Mouse (Mus musculus): ENCODE results near the gene Slc22a4.
"Not testable (repeated sequence)": the region's sequence is repeated elsewhere in the genome, so short reads cannot be mapped to it uniquely, and the experiment has no call there.

Slc22a4 gene

DNA sequence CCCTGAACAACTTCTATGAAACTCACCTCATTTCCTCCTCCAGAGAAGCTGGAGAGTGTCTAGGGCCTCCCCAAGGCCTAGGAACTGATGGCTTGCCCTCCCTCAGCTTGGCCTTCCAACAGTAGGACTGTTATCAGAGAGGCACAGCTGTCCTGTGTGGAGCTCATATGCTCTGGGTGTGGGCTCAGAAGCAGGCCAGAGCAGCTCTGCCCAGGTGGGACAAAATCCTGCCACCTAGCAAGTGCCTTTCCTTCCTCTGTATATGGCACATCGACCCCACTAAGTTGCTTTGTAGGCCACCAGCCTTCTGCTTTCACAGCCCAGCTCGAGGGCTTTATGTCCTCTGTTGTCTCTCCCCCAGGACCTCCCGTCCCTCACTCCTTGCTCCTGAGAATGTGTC lies 23.2 kb downstream of the Slc22a4 start:
- DNase-seq (ENCODE audit: low spot score): no peak

DNA sequence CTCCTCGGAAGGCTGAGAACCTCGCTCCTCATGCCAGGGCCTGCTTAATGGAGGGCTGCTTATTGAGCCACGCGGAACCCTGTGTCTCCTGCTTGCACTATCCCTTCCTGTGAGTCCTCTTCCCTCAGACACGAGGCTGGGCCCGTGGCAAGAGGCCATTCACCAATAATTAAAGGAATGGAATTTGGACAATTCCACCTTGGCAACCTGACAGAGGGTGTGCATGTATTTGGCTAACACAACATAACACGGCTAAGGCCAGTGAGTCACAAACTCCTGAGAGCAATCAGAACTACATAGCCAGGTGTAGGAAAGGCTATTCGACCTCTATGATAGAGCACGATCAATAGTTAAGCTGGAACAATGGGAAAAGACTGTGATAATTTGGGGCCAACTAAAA lies 23.7 kb downstream of the Slc22a4 start:
- no peak for DNase-seq (ENCODE audit: low spot score)

DNA sequence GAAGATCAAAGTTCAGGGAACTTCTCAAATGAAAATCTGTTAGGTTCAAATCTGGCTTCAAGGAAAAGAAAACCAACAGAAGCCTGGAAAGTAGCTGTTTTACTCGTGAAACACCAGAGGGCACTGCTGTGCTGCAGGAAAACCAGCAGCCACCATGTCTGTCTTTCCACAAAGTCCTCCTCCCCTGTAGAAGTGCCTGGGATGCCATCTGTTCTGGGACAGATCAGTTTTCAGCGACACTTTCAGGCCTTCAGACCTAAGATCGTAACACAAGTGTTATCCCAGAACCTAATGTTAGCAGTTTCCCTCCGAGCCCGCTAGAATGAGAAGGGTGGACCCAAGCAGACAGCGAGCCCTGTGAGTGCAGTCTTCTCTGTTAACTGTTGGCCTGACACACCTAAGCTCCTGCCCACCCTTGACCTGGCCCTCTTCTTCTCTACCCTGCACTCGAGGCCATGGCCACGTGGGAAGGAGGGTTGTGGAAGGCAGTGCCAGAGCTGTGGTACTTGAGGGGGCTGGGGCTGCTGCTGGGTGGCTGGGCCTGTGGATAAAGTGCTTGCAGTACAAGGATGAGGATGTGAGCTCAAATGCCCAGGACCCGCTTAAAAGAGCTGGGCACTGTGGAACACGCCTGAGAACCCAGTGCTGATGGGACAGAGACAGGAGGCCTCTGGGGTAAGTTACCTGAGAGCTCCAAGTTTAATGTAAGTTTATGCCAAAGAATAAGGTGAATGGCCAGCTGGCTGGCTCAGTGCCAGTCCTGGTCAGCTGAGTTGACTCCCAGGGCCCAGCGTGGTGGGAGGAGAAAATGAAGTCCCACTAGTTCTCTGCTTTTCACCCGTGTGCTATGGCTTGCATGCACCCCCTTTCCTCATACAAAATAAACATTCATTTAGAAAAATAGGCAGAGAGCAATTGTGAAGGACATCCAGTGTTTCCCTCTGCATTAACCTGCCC lies 24.9 kb downstream of the Slc22a4 start:
- DNase-seq (ENCODE audit: low spot score): peak; percentile 79

DNA sequence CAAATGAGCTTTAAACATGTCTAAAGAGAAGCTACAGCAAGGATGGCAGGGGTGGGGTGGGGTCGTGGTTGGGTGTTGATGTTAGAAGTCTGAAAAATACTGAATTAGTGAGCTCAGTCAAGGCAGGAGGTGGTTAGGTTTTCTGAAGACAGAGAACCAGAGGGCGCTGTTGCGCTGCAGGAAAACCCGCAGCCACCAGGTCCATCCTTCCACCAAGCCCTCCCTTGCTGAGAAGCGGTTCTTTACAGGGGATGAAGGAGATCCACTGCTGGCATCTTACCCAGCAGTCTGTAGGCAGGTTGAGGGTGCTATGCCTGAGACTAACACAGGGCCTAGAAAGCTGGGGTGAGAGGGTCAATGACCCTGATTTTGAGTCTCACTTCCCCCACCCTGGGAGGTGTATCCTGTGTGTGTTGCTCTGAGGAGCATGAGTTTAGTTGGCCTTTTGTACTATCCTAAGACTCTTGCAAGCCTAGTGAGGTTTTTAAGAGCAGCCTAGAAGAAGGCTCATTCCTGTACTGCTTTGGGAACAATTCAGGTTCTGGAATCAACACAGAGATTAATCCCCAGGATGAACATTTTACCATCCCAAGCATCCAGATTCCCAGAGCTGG lies 25.6 kb downstream of the Slc22a4 start:
- DNase-seq (ENCODE audit: low spot score): peak; percentile 83

DNA sequence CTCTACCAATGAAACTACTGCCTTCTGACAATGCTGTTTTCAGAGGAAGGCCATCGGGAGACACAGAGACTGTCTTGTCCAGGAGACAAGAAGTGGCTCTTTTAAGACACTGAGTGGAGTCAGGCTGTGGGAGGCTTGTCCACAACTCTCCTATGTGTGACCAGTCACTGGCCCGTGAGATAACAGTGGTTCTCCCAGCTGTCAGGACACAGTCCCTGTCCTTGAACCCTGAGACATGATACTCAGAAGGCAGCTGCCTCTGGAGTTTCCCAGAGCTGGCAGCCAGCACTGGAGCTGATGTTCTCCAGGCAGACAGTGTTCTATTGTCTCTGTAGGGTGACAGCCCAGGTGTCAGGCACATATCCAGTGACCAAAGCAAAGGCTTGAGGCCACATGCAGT lies 30.2 kb downstream of the Slc22a4 start:
- DNase-seq (ENCODE audit: low spot score): no peak

DNA sequence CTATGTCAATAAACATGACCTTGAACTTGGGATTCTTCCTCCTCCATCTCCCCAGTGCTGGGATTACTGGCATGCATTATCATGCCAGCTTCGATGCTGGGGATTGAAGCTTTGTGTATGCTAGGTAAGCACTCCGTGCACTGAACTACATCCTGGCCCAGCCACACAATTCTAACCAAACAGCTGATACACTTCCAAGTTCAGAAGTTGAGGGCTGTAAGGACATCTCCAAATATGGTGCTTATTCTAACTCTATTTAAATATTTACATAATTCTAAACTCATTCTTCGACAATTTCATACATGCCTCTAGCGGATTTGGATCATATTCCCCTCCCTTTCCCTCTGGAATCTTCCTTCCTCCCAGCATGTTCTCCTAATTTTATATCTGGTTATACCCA lies 35.6 kb downstream of the Slc22a4 start:
- DNase-seq (ENCODE audit: low spot score): no peak

DNA sequence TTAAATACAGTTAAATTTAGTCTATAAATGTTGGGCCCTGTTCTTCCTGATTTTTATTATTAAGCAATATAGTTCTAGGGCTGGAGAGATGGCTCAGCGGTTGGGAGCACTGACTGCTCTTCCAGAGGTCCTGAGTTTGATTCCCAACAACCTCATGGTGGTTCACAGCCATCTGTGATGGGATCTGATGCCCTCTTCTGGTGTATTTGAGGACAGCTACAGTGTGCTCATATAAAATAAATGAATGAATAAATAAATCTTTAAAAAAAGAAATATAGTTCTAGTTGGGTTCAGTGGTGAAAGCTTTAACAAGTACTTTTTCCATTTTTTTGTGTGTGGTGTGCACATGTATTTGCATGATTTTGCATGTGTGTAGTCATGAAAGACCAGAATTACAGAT lies 38.7 kb downstream of the Slc22a4 start:
- DNase-seq (ENCODE audit: low spot score): no peak

DNA sequence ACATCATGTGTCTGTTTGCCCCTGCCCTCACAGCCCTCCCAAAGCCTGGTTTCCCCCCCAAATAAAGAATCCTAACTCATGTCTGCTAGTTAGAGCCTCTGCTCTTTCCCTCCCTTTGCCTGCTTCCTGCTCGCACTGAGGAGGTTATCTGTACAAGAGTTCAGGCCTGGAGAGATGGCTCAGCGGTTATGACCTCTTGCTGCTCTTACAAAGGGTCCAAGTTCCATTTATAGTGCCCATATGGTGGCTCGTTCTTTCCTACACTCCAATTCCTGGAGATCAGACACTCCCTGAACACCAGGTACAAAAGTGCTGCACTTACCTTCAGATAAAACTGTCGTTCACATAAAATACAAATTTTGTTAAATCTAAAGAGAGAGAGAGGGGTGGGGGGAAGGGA lies 39.8 kb downstream of the Slc22a4 start:
- no peak for DNase-seq (ENCODE audit: low spot score)

DNA sequence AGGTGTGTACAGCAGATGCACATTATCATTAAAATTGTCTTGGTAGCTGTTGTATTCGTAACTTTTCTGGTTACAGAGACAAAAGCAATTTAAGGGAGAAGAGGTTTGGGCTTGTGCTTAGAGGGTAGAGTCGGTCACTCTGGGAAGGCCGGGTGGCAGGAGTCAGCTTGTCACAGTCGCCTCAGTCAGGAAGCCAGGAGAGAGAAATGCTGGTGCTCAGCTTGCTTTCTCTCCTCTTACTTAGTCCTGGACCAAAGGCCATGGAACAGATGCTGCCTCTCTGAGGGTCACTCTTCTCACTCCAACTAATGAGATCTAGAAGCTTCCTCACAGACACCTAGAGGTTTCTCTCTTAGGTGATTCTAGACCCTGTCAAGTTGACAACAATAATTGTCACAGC lies 46.5 kb downstream of the Slc22a4 start:
- no peak for DNase-seq (ENCODE audit: low spot score)

DNA sequence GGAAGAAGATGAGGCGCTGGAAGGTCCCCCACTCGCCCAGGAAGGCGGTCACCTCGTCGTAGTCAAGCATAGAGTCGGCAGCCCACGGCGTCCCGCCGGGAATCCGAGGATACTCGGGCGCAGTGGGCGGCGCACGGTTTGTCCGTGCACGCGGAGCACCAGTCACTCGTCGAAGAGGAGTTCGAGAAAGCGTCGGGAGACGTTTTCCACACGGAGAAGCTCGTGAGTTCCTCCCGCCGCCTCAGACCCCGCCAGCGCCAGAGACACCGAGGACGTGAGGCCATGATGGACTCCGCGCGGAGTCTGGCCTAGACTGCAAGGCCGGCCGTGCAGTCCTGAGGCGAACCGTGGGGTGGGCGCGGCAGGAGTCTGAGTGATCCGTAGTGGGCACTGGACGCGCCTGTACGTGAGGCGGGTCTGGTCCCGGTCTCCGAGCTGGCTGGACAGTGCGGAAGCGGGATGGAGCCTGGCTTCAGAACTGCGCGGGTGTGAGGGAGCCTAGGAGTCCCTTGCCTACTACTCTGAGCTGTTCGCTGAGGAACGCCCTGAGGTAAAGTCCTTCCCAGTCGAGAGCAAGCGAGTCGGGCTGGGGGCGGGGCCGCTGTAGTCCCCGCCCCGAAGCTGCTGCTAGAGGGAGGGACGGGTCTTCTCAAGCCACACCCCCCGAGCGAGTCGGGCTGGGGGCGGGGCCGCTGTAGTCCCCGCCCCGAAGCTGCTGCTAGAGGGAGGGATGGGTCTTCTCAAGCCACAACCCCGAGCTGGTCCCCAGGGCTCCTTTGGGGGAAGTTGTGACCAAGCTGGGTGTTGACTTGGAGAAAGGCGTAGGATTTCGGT lies 47.9 kb downstream of the Slc22a4 start, which contains the start of gene Slc22a21:
Gene Slc22a21 (minus strand): TSS at position 545 of the 834 bp plus-strand sequence.
- peak; percentile 93 for DNase-seq (ENCODE audit: low spot score)

DNA sequence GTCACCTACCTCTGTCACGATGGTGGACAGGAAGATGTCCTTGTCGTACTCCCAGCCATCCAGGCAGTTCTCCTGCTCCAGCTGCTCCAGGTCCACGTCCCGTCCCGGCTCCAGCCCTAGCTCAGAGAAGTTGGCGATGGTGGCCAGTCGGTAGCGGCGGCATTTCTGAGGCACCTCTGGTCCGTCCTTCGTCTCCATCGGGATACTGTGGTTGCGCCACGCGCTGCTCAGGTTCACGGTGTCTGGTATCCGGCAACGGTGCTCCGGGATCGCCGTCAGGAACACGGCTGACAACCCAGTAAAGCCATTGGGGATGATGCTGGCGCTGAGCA lies 48.5 kb downstream of the Slc22a4 start:
- DNase-seq (ENCODE audit: low spot score): not testable (repeated sequence)

DNA sequence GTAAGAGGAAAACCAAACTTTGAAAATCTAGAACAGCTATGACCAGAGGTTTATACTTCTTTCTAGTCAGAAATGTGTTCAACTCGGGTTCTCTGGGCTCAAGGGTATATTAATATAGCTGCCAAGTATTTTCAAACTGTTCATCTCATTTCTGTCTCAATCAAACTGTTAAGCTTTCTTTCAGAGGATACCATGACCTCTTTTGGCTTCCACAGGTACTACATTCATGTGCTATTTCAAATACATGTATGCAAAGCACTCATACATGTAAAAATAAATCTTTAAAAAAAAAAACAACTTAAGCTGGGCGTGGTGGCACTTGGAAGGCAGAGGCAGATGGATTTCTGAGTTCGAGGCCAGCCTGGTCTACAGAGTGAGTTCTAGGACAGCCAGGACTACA lies 50.2 kb downstream of the Slc22a4 start:
- no peak for DNase-seq (ENCODE audit: low spot score)

DNA sequence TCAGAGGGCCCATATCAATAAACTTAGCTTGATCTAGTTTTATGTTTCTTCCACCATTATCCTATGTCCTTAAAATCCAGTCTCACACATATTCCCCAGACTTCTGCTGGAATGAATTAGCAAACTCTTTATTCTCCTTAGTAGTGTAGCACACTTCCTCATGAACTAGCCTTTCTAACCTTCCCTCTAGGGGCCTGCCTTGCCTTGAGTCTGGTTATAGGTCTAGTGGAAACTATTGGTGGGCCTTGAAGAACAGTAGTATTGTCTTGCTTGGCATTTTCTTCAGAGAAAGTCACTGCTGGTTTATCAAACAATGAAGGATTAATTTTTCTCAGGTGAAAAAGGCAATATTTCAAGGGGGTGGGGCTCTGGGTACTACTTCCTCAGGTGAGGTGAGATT lies 52.3 kb downstream of the Slc22a4 start:
- no peak for DNase-seq (ENCODE audit: low spot score)

DNA sequence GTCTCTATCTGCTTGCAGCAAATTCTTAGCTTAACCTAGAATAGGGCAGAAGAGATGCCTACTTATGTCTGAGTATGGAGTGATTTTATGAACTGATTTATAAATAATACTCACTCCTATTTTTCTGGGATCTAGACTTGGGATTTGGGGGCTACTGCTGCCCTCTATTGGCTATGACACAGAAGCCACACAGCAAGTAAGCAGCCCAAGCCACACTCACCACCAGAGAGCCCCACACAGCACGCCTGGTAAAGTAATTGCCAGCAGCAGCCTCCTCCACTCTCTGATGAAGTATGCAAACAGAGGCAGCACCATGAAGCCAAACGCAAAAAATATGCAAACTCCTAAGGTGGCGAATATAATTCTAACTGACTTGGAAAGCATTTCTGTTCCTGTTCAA lies 68.9 kb downstream of the Slc22a4 start:
- no peak for DNase-seq (ENCODE audit: low spot score)

DNA sequence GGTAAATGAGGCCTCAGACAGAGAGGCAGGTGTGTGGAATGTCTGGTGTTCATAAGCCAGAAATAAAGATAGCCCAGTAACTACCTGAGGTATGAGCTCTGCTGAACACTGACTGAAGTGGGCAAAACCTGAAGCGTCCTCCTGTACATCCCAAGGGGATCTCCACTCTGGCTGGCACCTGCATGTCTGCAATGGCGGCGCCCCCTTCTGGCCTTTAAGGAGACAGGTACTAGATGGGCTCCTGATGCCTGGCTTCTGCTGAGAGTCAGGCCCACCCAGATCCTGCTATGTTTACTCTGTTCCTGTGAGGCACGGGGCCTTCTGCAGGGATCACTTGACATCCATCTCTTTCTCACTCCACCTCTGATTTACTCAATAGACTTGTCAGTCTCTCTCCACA lies 69.7 kb downstream of the Slc22a4 start:
- peak; percentile 50 for DNase-seq (ENCODE audit: low spot score)

DNA sequence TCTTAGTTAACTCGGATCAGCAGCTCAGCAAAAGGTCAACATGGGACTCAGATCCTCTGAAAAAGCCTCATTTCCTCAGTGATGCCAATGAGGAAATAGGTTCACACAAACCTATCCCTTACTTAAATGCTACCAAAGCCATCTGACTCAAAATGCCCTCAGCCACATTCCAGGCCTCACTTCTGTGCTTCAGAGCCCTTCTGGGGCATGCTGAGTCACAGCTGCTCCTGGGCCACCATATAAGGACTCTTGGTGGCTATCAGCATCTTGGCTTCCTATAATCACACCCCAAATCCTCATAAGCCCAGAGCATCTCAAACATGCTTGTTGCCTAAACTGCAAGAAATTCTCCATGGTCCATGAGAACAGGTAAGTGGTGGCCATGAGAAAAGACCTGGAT lies 71.3 kb downstream of the Slc22a4 start:
- DNase-seq (ENCODE audit: low spot score): no peak

DNA sequence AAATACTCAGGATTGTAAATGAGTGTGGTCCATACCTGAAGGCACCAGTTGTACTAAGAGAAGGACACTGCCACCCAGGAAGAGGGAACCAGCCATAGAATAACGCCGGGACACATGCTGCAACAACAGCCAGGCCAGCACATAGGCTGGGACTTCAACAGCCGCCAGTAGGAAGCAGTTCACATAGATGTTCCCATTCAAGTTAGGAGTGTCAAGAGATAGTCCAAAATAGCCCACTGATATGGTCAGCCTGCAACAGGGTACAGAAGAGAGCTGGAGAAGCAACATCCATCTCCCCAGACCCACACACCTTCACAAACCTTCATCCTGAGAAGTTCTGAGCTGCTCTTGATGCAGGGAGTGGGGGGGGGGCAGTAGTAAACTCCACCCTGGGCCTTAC lies 73.2 kb downstream of the Slc22a4 start:
- DNase-seq (ENCODE audit: low spot score): no peak

DNA sequence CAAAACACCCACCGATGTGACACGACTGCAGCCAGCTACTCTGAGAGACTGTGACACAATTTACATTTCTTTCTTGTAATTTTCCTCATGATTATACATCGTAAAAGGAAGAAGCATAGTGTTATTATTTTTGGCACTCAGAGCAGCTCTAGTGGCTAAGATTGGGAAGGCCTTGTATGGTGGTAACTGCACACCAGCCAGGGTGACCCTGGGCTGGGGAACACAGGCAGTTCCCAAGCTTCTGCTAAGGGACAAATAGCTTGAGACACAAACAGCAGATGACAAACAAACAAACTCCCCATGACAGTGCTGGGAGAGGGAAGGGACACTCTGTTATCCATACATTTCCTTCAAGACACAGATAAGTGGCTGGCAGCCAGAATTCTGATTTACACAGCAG lies 77.8 kb downstream of the Slc22a4 start:
- not testable (repeated sequence) for DNase-seq (ENCODE audit: low spot score)
